Mouse (Mus musculus) stomach, embryonic 14.5 days (tissue): Measurements from ENCODE around the gene Smyd1. TPM values are rescaled to one million over a fixed set of nuclear protein-coding genes. Genes with fewer than 3 reads are reported as not detected.

Experiments
- microRNA-seq: library from miRNA; unstranded; fragments of <30 nt; microRNA quantifications from one replicate; pipeline ENCODE4, GENCODE M21; 2016
- polyA plus RNA-seq: library from polyadenylated mRNA; unstranded; fragments of >200 nt; fragmentation: Nextera tagmentation; extraction: Ambion mirVana; gene quantifications from 2 replicates; pipeline ENCODE4 v1.2.1, GENCODE M21; 2014

The Smyd1 gene
- polyA plus RNA-seq, 1 experiment from 2014 or later: 0.78 TPM

Small RNAs within 50 kb of the gene (microRNA-seq; reads per million reads assigned to microRNA genes)
- 17.4 reads per million, percentile 26 among the genes with 10 or more reads in this experiment for gene Mir8112

Other genes starting within 250 kb of the Smyd1 start
- gene Thnsl2, start 177.8 kb downstream of the Smyd1 start, polyA plus RNA-seq: 5.6 and 5.7 TPM in 2 replicates
- 2.7 and 4.5 TPM in 2 replicates for gene Fabp1, start 122.4 kb downstream of the Smyd1 start, polyA plus RNA-seq
- gene Krcc1, start 50.6 kb downstream of the Smyd1 start, polyA plus RNA-seq: 53.0 and 58.2 TPM in 2 replicates
- gene Cd8b1, start 555 bp upstream of the Smyd1 start, polyA plus RNA-seq: 0.27 TPM in 1 of 2 replicates, not detected in the other
- 0.07 TPM in 1 of 2 replicates, not detected in the other for gene Cd8a, start 51.2 kb upstream of the Smyd1 start, polyA plus RNA-seq
- 8.3 and 10.4 TPM in 2 replicates for gene Rmnd5a, start 118.4 kb upstream of the Smyd1 start, polyA plus RNA-seq
- gene Rnf103, start 171.7 kb upstream of the Smyd1 start, polyA plus RNA-seq: 21.7 and 27.3 TPM in 2 replicates
- gene Chmp3, start 221.6 kb upstream of the Smyd1 start, polyA plus RNA-seq: 57.5 and 81.6 TPM in 2 replicates